In the genomic region with DNA sequence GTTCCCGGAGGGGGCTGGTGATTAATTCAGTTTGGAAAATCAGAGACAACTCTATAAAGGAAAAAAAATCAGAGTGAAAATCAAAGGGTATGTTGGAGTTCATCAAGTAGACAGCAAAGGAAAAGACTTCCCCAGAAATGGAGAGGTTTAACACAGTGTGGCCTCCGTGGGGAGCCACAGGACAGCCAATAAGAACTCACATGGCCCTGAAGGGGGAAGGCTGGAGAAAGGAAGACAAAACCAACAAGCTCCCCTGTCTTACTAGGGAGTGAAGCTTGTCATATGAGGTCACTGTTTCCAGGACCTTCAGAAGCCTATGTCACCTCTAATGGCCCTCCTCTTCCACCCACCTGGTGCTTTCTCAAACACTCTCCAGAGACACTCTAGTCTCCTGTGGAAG, we compare ENCODE assay signal across 10 mouse cellular contexts.
DNase-seq lines count a peak whose midpoint lies in the region; ATAC-seq and TF ChIP-seq lines count a peak whose summit lies in the region.
"Had no signal": no experiment of that assay in that cellular context is flagged by ENCODE, and none has a peak within 500 bp of the region (broad histone marks: within the 10 kb centered on the region; RNA-seq: fewer than 3 reads in every experiment).

No protein-coding gene starts in this region.

- H3K4me3 ChIP-seq in heart, postnatal 0 days (ENCODE audit: low read depth, low read length): no peak overlapping the region
- no peak overlapping the region for H3K4me3 ChIP-seq in heart, embryonic 11.5 days (ENCODE audit: low read depth, low read length)
- H3K4me3 ChIP-seq in midbrain, postnatal 0 days (ENCODE audit: low read depth, low read length): no peak overlapping the region
- H3K4me3 ChIP-seq in midbrain, embryonic 15.5 days: no peak overlapping the region
- no peak overlapping the region for H3K4me3 ChIP-seq in kidney, embryonic 15.5 days (replicated peaks)

- TF ChIP-seq CTCF in heart, postnatal 0 days (IDR thresholded peaks at IDR 0.05; ENCODE audit: low read depth): peak; percentile 40
- TF ChIP-seq CTCF in midbrain, postnatal 0 days (IDR thresholded peaks at IDR 0.05): peak; percentile 67

- peak; percentile 68 for ATAC-seq in heart, postnatal 0 days (ENCODE audit: insufficient read depth, low read depth)
- ATAC-seq in heart, embryonic 11.5 days (replicated peaks; ENCODE audit: insufficient number of reproducible peaks, low FRiP score, low TSS enrichment): no peak
- no peak for ATAC-seq in midbrain, postnatal 0 days (ENCODE audit: low FRiP score)
- no peak for ATAC-seq in midbrain, embryonic 15.5 days (replicated peaks)
- ATAC-seq in kidney, embryonic 15.5 days (replicated peaks; ENCODE audit: low FRiP score): peak; percentile 49; the same call in 1 of the 2 replicates

- H3K4me1 ChIP-seq in heart, postnatal 0 days (ENCODE audit: control insufficient read depth, insufficient read depth): no peaks in the 10 kb centered on the region
- H3K4me1 ChIP-seq in heart, embryonic 11.5 days (ENCODE audit: control insufficient read depth, insufficient read depth, low read length): no peaks in the 10 kb centered on the region
- 0 out of 2 replicates have a peak, but pooled peaks cover 3% of the 10 kb centered on the region for H3K4me1 ChIP-seq in midbrain, postnatal 0 days (ENCODE audit: insufficient read depth, low read length)
- H3K4me1 ChIP-seq in midbrain, embryonic 15.5 days: peaks cover 14% of the 10 kb centered on the region
- H3K4me1 ChIP-seq in kidney, embryonic 15.5 days: 0 out of 2 replicates have a peak, but pooled peaks cover 7% of the 10 kb centered on the region

- H3K9me3 ChIP-seq in heart, postnatal 0 days (replicated peaks; ENCODE audit: control insufficient read depth, low read length): no peaks in the 10 kb centered on the region
- H3K9me3 ChIP-seq in heart, embryonic 11.5 days (replicated peaks; ENCODE audit: control insufficient read depth, low read length): no peaks in the 10 kb centered on the region
- H3K9me3 ChIP-seq in midbrain, postnatal 0 days (ENCODE audit: low read length): no peaks in the 10 kb centered on the region
- H3K9me3 ChIP-seq in midbrain, embryonic 15.5 days: no peaks in the 10 kb centered on the region
- H3K9me3 ChIP-seq in kidney, embryonic 15.5 days (replicated peaks): no peaks in the 10 kb centered on the region

- no peak overlapping the region for H3K4me2 ChIP-seq in heart, postnatal 0 days (ENCODE audit: low read depth, low read length)
- no peak overlapping the region for H3K4me2 ChIP-seq in heart, embryonic 11.5 days
- H3K4me2 ChIP-seq in midbrain, postnatal 0 days (ENCODE audit: low read depth, low read length, poor library complexity, severe bottlenecking): no peak overlapping the region
- no peak overlapping the region for H3K4me2 ChIP-seq in midbrain, embryonic 15.5 days
- H3K4me2 ChIP-seq in kidney, embryonic 15.5 days: no peak overlapping the region
- H3K4me2 ChIP-seq: hindbrain, embryonic 14.5 days had no signal

- TF ChIP-seq EP300 in heart, postnatal 0 days (IDR thresholded peaks at IDR 0.05; ENCODE audit: low read depth): no peak

- no peaks in the 10 kb centered on the region for H3K36me3 ChIP-seq in heart, postnatal 0 days (replicated peaks; ENCODE audit: control insufficient read depth, insufficient read depth, low read length)
- H3K36me3 ChIP-seq in heart, embryonic 11.5 days (ENCODE audit: control insufficient read depth, insufficient read depth, low read length): no peaks in the 10 kb centered on the region
- H3K36me3 ChIP-seq in midbrain, postnatal 0 days (ENCODE audit: insufficient read depth, low read length): no peaks in the 10 kb centered on the region
- H3K36me3 ChIP-seq in midbrain, embryonic 15.5 days (replicated peaks): no peaks in the 10 kb centered on the region
- no peaks in the 10 kb centered on the region for H3K36me3 ChIP-seq in kidney, embryonic 15.5 days

- peak; percentile 26 for DNase-seq in heart, postnatal 0 days (ENCODE audit: low spot score)
- DNase-seq in midbrain, postnatal 0 days (ENCODE audit: low spot score): peak; percentile 73
- peak; percentile 29 for DNase-seq in right cerebral cortex, postnatal 25 days
- DNase-seq in c-Kit-positive CD71-positive TER-119-positive erythroid progenitor cells, embryonic 14.5 days (ENCODE audit: low spot score): no peak
- DNase-seq in urinary bladder, postnatal 25 days (ENCODE audit: low spot score): no peak
- DNase-seq: cerebellum, postnatal 36 days had no signal

- no peak overlapping the region for H3K27ac ChIP-seq in heart, postnatal 0 days (ENCODE audit: low read depth)
- no peak overlapping the region for H3K27ac ChIP-seq in heart, embryonic 11.5 days (ENCODE audit: low read depth, low read length)
- H3K27ac ChIP-seq in midbrain, postnatal 0 days (ENCODE audit: low read depth, low read length): no peak overlapping the region
- no peak overlapping the region for H3K27ac ChIP-seq in midbrain, embryonic 15.5 days
- no peak overlapping the region for H3K27ac ChIP-seq in kidney, embryonic 15.5 days
- H3K27ac ChIP-seq: hindbrain, embryonic 14.5 days had no signal

- no peak overlapping the region for H3K9ac ChIP-seq in heart, postnatal 0 days (replicated peaks; ENCODE audit: low read depth, low read length)
- H3K9ac ChIP-seq in heart, embryonic 11.5 days (ENCODE audit: low read depth, low read length): no peak overlapping the region
- H3K9ac ChIP-seq in midbrain, postnatal 0 days (replicated peaks; ENCODE audit: low read length, poor library complexity, severe bottlenecking): no peak overlapping the region
- H3K9ac ChIP-seq in midbrain, embryonic 15.5 days: no peak overlapping the region
- H3K9ac ChIP-seq in kidney, embryonic 15.5 days: no peak overlapping the region
- H3K9ac ChIP-seq: hindbrain, embryonic 14.5 days had no signal

- WGBS in heart, postnatal 0 days: 69% methylated on average over 2 of the region's 2 CpGs
- WGBS in heart, embryonic 11.5 days (ENCODE audit: insufficient replicate concordance): 64% methylated on average over 2 of the region's 2 CpGs
- 73% methylated on average over 2 of the region's 2 CpGs for WGBS in midbrain, postnatal 0 days
- WGBS in midbrain, embryonic 15.5 days: 76% methylated on average over 2 of the region's 2 CpGs
- WGBS in kidney, embryonic 15.5 days: 71% methylated on average over 2 of the region's 2 CpGs

- no peaks in the 10 kb centered on the region for H3K27me3 ChIP-seq in heart, postnatal 0 days (ENCODE audit: control insufficient read depth, insufficient read depth, low read length)
- no peaks in the 10 kb centered on the region for H3K27me3 ChIP-seq in heart, embryonic 11.5 days (ENCODE audit: control insufficient read depth, insufficient read depth, low read length)
- H3K27me3 ChIP-seq in midbrain, postnatal 0 days (ENCODE audit: insufficient read depth, low read length): no peaks in the 10 kb centered on the region
- H3K27me3 ChIP-seq in midbrain, embryonic 15.5 days (replicated peaks): no peaks in the 10 kb centered on the region
- H3K27me3 ChIP-seq in kidney, embryonic 15.5 days: no peaks in the 10 kb centered on the region

Comparison
In these comparisons a context has a peak if more than half of its experiments do, and no peak if none do; other contexts are left out.
1. ATAC-seq: peak in heart, postnatal 0 days (single experiment) and kidney, embryonic 15.5 days (single experiment); none in heart, embryonic 11.5 days (single experiment), midbrain, postnatal 0 days (single experiment) and midbrain, embryonic 15.5 days (single experiment).
2. DNase-seq: peak in heart, postnatal 0 days (single experiment), midbrain, postnatal 0 days (single experiment) and right cerebral cortex, postnatal 25 days (single experiment); none in c-Kit-positive CD71-positive TER-119-positive erythroid progenitor cells, embryonic 14.5 days (single experiment) and urinary bladder, postnatal 25 days (single experiment).